Mouse (Mus musculus): Measurements from ENCODE around the gene Itgb8.

Gene Itgb8

DNA sequence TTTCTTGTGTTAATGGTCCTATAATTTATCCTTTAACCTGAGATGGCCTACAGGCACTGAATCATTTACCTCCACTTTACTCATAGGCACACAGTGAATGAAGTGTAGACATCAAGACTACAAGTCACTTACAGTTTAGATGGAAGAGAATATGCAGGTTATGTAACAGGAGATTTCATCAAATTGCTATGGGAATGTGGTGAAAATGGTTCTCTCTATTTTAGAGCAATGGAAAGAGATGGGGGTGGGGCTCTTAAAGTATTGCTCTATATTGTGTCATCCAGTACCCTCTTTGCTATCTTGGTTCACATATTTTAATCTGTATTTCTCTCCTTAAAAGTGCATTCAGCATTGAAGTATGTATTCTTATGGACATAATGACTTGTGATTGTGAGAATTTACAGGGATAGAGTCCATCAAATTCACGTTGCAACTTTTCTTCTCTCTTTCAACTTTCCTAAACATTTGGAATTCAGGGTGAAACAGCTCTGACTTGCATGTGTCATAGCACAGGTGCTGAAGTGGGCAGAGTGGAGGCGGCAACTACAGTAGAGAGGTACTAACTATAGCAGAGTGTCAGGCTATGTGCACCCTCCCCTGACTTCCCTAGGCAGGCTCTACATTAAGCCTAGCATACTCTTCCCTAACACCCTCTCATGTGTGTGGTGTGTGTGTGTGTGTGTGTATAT lies 29.1 kb downstream of the Itgb8 start:
- no peak for DNase-seq (ENCODE audit: low spot score)

DNA sequence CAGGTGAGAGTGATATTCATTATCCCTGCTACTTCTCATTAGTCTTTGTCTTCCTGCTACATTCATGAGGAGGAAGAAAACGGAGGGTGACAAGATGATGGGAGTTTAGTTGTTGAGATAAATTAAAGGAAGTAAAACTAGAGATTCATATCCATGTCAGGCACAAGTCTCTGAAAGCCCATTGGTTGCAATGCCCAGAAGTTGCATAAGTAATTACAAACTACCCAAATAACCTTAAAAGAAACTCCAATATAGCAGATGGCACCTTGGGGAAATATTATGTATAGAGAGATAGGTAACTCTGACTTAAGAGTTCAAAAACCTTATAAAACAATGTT lies 31.2 kb downstream of the Itgb8 start:
- DNase-seq (ENCODE audit: low spot score), result no peak

DNA sequence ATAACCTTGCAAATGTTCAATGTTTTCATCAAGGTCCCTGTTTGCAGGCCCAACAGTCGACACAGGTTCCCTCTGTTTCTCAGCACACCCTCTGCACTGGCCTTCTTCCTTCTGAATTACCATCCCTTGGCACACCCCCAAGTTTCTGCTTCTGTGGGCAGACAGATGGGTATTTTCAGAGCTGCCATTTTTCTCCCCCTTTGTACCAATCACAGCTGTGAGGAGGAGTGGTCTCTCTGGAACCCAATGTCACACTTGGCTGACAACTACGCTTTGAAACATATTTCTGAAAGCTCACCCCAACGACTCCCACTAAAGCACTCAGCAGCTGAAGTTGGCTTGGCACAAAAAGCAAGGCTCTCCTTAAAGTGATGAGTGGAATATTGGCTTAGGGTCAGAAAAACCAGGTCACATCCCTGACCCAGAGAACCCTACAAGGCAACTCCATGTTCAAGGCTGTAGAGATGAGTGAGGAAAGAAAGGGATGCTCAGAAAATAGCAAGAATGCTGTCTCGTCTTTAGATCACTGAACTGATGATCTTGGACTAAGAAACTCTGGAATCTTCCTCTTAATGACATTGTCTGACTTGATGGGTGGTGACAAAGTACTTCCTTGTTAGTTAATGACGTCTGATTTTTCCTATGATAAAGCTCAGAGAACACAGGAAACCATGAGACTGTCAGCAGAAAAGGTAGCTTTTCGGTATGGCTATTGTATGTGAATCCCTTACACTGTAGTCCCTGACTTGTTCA lies 31.7 kb downstream of the Itgb8 start:
- DNase-seq (ENCODE audit: low spot score), result no peak

DNA sequence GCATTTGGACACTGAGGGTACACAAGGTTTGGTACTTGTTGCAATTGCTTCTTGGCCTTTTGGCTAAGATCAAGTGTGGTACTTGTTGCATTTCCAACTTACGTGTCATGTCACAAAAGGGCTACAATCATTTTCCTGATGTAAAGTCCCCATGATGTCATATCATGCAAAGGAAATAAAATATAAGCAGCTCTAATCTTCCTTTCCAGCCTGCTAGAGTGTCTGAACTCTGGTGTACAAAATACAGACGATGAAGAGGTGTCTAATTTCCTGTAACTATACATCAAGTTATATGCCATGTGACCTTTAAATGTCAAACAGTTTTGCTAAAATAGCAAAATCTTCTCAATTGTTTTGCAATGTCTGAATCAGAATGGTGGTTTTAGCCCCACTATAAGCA lies 34.2 kb downstream of the Itgb8 start:
- DNase-seq (ENCODE audit: low spot score), result no peak

DNA sequence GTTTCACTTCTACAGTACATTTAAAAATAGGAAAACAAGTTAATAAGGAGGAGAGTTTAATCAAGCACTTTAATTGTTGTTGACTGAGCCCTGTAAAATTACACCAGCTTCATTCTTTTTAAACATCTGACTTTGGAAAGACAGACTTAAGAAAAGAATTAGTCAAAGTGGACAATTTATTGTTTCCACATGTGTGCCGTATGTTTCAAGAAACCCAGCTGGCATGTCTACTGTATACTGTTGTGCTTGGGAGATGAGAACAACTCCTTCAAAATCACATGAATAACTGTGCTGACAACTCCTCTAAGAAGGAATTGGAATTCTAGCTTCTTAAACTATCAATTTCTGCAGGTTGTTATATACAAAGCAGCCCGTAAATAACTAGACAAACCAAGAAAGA lies 35.8 kb downstream of the Itgb8 start:
- no peak for DNase-seq (ENCODE audit: low spot score)

DNA sequence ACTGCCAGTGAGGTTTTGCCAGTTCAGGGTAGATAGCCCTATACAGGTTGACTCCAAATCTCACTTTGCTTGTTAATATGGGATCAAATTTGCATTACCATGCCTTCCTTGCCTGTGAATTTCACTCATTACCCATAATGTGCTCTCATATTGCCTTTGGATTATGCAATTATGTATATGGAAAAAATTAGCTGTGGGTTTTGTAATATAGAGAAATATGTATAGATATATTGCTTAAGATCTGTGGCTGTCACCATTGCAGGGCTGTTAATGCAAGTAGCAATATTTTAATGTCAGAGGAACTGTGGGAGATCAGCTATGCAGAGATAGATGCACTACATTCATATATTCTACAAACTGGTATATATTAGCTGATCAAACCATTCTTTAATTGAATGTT lies 43.5 kb downstream of the Itgb8 start:
- DNase-seq (ENCODE audit: low spot score), result no peak

DNA sequence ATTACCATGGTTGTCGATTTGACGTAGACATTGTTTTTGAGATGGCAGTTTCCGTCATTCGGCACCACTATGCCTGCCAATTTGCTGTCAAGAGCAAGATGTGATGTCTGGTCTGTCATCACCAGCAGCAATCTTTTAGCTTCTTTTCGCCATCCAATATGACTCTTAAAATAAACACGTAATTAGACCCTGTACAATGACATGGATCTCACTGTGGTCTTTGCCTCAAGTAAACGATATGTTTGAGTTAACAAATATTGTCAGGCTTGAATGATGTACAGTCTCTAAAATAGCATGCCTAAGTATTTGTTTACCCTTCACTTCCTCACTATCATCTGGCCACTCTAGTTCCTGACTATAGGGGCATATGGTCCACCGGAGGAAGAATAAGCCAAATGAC lies 48.8 kb downstream of the Itgb8 start:
- no peak for DNase-seq (ENCODE audit: low spot score)

DNA sequence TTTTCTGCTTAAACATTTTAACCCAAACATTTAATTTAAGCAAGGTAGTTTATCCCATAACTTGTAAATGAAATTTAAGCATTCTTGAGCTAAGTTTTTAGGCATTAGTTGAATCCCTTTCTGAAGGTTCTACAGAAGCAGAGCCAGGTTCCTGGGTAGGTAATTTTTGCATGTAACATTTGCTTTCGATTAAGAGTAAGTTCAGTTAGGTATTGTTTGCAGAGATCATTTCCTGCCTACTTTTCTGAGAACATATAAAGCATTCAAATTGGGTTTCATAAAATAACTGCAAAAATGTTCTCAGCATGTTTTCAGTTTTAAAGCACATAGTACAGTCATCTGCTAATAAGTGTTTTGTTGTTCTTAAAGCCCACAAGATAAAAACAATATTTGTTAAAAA lies 53.2 kb downstream of the Itgb8 start:
- DNase-seq (ENCODE audit: low spot score), result no peak

DNA sequence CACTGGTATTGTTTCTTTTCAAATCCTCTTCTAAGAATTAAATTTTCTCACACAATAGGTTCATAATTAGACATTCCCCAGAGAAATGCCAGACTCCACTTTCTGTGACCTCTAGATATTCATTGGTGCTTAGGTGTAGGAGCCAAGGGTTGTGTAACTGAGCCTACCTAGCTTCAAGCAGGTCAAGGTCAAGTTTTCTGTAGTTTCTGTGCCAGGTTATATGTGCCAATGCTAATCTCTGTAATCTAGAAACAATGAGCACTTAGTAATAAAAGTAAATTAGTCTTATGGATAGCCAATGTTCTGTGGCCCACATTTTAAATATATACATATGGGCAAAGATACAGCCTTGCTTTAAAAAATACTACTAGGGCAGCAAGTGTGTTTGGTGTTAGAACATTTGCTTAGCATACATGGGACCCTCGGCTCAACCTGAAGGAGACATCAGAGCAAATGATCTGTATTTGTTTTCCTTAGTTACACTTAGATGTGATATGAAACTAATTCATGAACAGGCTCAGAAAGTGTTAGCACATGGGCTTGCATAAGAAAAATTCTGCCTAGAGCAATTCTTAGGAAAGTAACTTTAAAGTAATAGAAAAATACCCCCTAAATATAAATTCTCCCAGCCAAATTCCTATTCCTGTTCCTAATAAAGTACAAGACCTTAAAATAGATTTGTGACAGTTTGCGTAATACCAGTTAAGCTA lies 56.2 kb downstream of the Itgb8 start:
- no peak for DNase-seq (ENCODE audit: low spot score)

DNA sequence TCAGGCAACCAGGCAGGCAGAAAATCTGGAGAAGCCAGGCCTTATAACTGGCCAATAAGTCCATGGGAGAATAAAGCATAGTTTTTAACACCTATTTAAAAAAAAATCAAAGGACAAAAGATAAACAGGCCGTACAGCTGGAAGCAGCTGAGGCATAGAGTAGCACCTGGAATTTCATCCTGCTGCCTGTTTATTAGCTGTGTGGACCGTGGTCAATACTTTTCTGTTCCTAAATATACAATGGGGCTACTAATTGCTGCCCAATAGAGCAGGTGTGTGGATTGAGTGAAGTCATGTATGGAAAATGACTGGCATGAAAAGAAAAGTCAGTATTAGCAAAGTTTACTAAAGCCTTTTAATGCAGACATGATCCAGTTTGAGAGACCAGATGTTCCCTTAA lies 62.6 kb downstream of the Itgb8 start:
- no peak for DNase-seq (ENCODE audit: low spot score)

DNA sequence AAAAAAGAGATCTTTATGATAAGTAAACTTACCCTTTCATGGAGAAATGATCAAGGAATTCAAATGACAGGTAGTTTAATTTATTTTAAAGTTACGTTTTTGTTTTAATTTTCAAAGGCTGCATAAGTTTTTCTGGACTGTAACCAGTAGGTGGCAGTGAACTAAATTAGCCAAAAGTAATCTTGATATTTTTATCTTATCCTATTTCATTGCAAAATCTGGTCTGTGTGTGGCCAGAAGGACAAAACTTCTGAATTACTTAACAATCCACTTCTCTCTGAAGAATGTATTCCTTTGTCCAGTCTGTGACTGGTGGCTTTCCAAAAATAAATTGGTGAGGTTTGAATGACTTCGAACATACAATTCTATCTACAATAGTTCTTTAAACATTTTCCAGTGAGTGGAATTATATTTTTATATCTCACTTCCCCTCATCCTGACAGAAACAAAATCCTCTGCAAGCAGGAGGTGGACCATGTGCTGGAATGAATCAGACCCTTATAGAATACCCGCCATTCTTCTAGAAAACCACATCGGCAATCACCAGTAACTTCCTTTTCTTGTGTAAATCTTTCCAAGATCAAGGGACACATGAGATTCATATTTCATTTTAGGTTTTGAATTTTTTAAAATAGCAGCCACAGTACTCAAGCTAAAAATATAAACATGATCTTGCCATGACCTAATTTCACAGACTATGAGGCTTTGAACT lies 68.6 kb downstream of the Itgb8 start:
- DNase-seq (ENCODE audit: low spot score), result no peak

DNA sequence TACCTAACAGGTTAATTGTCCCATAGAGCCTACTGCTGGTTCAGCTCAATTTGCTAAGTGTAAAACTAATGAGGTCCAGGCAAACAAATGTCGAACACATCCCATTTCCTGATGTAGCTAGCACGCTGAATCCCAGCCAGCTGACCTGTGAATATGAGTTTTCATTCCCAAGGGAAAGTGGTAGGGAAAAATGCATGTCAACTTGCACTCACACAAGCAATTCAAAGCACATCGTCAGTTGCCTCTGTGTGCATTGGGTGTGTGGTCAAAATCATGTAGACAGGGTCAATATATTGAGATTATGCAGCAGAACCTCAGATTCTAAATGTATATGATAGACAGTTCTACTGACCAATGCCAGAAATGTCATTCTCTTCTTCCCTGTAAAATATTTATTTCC lies 69.5 kb downstream of the Itgb8 start:
- no peak for DNase-seq (ENCODE audit: low spot score)

DNA sequence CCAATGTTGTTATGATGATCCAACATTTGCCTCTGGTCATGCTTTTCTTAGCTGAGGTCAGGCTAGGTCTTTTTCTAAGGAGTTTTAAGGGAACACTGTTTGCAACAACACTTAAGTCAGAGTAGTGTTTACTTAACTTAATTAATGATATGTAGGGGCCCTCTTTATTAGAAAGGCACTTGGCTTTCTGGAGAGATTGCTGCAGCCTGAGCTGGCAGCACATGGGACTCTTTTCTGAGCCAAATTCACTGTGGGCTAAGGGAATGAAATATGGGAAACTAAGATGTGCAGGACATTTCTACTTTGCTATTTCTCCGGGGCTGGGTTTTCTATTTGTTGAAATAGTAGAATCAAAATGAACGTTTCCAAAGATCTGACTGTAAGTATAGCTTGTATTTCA lies 73.5 kb downstream of the Itgb8 start:
- DNase-seq (ENCODE audit: low spot score), result no peak

DNA sequence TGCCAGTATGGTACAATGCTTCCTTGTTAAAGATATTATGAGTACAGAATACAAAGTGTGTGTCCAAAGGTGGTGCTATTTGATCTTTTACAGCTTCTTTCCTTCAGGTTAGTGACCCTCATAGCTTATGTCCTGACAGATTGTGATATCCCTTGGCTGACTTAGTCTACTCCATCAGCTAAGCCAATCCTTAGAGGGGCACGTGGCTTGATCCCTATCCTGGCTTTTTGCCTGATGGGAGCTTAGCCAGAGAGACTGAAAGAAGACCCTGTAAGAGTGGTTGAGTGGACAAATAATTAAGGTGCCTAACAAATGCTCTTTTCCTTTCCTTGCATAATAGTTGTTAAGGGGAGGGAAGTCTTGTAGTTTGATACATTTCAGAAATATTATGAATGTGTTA lies 73.9 kb downstream of the Itgb8 start:
- DNase-seq (ENCODE audit: low spot score), result no peak

DNA sequence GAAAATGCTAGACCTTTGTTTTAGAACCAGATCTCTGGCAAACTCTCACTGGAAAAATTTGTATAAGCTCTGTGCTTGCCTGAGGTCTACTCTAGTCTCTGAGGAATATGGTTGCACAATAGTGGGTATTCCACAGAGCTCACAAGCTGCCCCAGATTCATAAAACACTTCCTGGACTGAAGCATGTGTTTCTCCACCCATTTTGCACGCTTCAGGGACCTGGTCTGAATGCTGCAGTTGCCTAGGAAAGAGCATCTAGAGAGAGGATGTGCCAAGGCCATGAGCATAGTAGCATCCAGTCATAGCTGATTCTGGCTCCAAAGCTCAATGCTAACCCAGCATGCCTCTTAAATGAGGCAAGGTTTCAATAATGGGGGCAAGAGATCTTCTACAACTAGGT lies 74.4 kb downstream of the Itgb8 start:
- no peak for DNase-seq (ENCODE audit: low spot score)

DNA sequence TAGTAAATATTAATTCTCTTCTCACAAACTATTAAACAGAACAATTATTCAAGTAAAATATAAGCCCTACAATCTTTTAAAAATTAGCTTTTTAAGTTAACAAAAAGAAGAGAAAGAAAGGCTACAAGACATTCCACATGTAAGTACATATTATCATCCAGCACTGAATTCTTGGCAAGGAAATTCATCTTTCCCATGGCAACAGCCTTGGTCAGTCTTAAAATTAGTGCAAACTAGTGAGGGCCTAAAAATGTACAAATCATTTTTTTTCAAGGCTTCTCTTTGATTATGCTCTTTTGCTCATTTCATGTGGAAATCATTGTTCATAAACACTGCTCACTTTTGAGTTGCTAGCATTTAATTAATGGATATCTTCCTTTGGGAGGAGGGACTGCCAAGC lies 77.8 kb downstream of the Itgb8 start:
- DNase-seq (ENCODE audit: low spot score), result no peak

DNA sequence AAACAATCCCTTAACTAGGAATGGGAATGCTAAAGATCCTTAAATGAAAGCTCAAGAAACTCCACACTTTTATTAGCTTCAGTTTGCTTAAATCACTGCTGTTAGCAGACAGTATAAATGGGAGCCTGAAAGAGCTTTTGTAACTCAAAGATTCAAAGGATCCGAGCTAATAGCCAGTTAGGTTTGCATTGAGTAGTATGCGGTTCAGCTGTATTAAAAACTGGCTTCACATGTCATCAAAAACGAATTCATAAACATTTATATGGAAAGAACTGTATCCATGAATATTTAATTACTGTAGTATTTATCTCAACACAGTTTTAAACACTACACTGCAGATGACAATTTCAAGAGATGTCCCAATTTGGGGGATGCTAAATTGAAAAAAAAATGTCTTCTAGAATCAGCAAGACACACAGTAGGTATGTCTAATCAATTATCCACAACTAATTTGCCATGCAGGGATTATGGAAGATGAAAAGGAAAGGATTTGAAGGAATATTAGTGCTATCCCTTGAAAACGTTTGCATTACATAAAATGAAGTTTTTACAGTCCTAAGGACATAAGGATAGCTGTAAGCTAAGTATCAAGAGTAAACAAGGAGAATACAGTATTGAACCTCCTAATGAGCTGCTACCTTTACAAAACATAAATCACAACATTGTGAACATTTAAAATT lies 79.2 kb downstream of the Itgb8 start:
- DNase-seq (ENCODE audit: low spot score), result no peak

DNA sequence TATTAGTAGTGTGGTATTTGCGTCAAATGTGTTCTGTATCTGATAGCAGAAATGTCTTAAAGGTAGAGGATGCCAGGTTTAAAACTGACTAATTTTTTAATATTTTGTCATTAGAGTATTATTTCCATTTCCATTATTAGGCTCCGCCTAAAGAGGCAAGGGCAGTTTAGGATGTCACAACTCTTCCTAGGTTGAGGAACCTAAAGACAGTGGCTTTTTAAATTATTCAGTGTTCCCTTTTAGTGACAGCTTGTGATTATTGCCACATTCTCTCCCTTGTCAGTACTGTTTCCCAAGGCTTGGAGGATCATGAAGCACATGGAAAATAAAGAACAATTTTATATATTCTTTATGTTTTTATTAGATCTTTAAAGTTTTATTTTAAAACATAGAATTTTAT lies 80.9 kb downstream of the Itgb8 start:
- no peak for DNase-seq (ENCODE audit: low spot score)

DNA sequence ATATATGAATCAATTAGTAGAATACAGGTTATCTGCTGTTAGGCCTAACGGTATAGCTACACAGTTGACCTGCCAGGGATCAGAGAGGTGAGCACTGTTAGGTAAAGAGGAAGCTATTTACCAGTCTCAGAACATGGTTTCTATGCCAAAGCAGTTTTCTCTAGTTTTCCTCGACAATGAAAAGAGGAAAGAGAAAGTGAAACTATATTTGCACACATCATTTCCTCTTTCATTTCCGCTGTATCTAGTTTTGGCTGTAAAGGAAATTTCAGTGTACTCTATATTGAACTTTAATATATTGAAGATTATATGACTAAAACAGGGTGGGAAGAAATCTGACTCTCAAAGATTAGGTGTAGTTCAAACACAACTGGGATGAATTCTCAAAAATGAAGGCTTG lies 81.5 kb downstream of the Itgb8 start:
- no peak for DNase-seq (ENCODE audit: low spot score)

DNA sequence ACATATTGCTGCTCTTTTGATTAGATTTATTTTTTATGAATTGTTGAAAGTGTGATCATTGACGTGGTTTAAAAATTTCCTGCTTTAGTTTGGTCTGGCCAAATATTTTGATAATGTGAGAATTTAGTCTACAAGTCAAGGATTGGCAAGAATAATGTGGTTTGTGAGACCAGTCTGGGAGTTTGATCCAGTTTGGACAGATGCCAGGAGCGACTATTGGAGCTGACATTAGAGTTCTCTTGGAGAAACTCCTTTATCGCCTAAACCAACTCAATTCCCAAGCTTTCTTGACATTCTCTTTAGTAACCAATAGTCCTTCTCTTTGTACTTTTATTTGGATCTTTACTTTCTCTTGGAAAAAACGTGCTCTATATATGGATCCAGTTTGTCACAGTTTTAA lies 83.0 kb downstream of the Itgb8 start:
- DNase-seq (ENCODE audit: low spot score), result no peak

DNA sequence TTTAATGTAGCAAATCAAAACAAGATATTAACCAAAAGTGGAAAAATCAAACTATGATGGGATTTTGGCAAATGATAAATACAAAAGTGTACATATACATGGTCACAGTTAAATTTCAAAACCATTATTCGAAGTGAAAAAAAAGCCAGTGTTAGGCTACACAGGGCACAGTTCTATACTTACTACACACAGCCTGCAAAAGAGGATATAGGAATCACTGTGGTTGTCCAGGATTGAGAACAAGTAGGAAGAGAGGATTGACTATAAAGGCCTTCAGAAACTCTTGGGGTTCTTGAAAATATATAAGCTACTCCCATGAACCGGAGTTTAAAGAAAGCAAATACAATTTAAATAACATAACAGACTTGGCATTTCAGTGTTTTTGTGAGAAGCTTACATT lies 87.6 kb downstream of the Itgb8 start:
- no peak for DNase-seq (ENCODE audit: low spot score)

DNA sequence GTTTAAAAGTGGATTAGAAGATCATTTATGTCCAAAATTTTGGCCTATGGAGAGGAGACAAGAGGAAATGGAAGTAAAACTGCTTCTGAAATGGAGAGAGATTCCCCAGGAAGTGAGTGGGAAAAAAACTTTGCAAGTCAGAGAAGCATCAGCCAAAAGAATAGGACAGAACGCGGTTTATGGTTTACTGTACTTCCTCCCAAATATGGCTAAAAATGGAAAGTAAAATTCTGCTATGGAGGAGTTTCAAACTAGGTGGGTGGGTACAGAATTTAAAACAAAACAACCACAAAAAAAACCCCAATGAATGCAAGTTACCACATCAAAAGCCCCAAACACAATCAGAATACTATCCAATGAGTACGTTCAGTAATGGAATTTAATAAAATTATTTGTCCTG lies 90.8 kb downstream of the Itgb8 start:
- no peak for DNase-seq (ENCODE audit: low spot score)
